Mouse (Mus musculus) small intestine, adult 2 months (tissue): Measurements from ENCODE around the gene Cecr2. TPM values are rescaled to one million over a fixed set of nuclear protein-coding genes. Genes with fewer than 3 reads are reported as not detected.

ENCODE experiments used
- H3K27ac ChIP-seq: fragments of 200-500 bp; 2 replicates; pipeline ENCODE4 v1.5.1; 2012; ENCODE audit warnings: low read depth, low read length, control low read depth, inconsistent platforms; ENCODE audit not compliant: insufficient read depth
- H3K27me3 ChIP-seq: fragments of 200-500 bp; 2 replicates; pipeline ENCODE4 v1.6.1; 2012; ENCODE audit warnings: mild to moderate bottlenecking, moderate library complexity, low read length, inconsistent platforms; ENCODE audit not compliant: control insufficient read depth, insufficient read depth
- H3K36me3 ChIP-seq: fragments of 200-500 bp; 2 replicates; pipeline ENCODE4 v1.6.1; 2012; ENCODE audit warnings: mild to moderate bottlenecking, low read length, control low read depth, inconsistent platforms; ENCODE audit not compliant: control insufficient read depth, insufficient read depth
- H3K4me1 ChIP-seq: fragments of 200-500 bp; 2 replicates; pipeline ENCODE4 v1.6.1; 2012; ENCODE audit warnings: low read length, inconsistent platforms, mixed read lengths; ENCODE audit not compliant: control insufficient read depth, insufficient read depth, insufficient read length
- H3K4me3 ChIP-seq: fragments of 200-500 bp; 2 replicates; pipeline ENCODE4 v1.5.1; 2012; ENCODE audit warnings: low read depth, mild to moderate bottlenecking, control low read depth, inconsistent platforms, low read length, moderate library complexity
- CTCF ChIP-seq: fragments of 200-500 bp; IDR thresholded peaks from 2 replicates; pipeline ENCODE4 v1.5.1; 2012; ENCODE audit warnings: low read depth, mild to moderate bottlenecking, control low read depth, inconsistent platforms, low read length, moderate library complexity, mixed read lengths; ENCODE audit not compliant: insufficient replicate concordance, insufficient read length; ENCODE audit errors: extremely low read depth
- POLR2A ChIP-seq: fragments of 200-500 bp; IDR thresholded peaks from 2 replicates; pipeline ENCODE4 v1.6.1; 2012; ENCODE audit warnings: low read depth, mild to moderate bottlenecking, control low read depth, inconsistent platforms, low read length, moderate library complexity
- WGBS: fragments of 180-500 bp; shearing (Covaris S2); methylation state at CpG from one replicate; pipeline ENCODE4 v1.1.7; 2018; 5-methylcytosine and 5-hydroxymethylcytosine counted together
- polyA plus RNA-seq: library from polyadenylated mRNA; depleted of rRNA; stranded (reverse); fragments of >200 nt; gene quantifications from 2 replicates; pipeline ENCODE4 v1.2.3, GENCODE M21; 2012

The Cecr2 gene
- polyA plus RNA-seq, 1 experiment, result 0.46 TPM

GRCm38 (mm10) chr6:120714806-120715205, 48.6 kb downstream of the Cecr2 start:
- Histone ChIP-seq H3K27me3 (no peaks in the 10 kb centered on the region), H3K4me3 (no peak overlapping the region), H3K27ac (no peak overlapping the region), H3K4me1 (no peaks in the 10 kb centered on the region), H3K36me3 (no peaks in the 10 kb centered on the region)
- 83% methylated on average over 3 of the region's 3 CpGs for WGBS
- TF ChIP-seq POLR2A, result no peak
- no peak for TF ChIP-seq CTCF

- 55% methylated on average over 5 of the region's 5 CpGs for WGBS
- no peak overlapping the region for H3K27ac ChIP-seq
- TF ChIP-seq CTCF (no peak), POLR2A (no peak)
Measured at GRCm38 (mm10) chr6:120715227-120715626, 49.1 kb downstream of the Cecr2 start.

DNA sequence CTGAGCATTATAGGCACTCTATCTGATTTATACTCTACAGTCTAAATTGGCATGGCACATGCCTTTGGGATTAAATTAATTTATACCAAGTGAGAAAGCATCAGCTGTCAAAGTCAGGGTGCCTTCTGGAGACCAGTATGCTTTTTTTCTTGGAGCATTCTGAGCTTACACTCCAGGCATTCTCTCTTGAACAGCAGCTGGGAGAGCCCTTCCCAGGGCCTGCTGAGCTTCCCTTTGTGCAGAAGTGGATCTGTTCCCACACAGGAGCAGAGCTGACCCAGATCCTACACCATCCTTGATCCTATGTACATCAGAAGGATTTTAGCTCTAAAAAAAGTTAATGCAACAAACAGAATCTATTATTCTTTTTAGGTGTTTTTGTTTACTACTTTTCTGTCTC, 49.7 kb downstream of the Cecr2 start:
- Histone ChIP-seq H3K27ac (no peak overlapping the region), H3K4me1 (no peaks in the 10 kb centered on the region), H3K36me3 (no peaks in the 10 kb centered on the region), H3K4me3 (no peak overlapping the region), H3K27me3 (no peaks in the 10 kb centered on the region)
- TF ChIP-seq CTCF, result no peak
- no peak for TF ChIP-seq POLR2A

More at GRCm38 (mm10) chr6:120715227-120715626, 49.1 kb downstream of the Cecr2 start:
- no peaks in the 10 kb centered on the region for H3K36me3 ChIP-seq
- H3K4me1 ChIP-seq, result no peaks in the 10 kb centered on the region
- no peak overlapping the region for H3K4me3 ChIP-seq
- H3K27me3 ChIP-seq, result no peaks in the 10 kb centered on the region

GRCm38 (mm10) chr6:120716531-120716984, 50.4 kb downstream of the Cecr2 start:
- Histone ChIP-seq H3K36me3 (no peaks in the 10 kb centered on the region), H3K4me3 (no peak overlapping the region), H3K27me3 (no peaks in the 10 kb centered on the region), H3K4me1 (no peaks in the 10 kb centered on the region), H3K27ac (no peak overlapping the region)
- TF ChIP-seq POLR2A, result no peak
- TF ChIP-seq CTCF, result no peak
- 33% methylated on average over 4 of the region's 4 CpGs for WGBS

- TF ChIP-seq CTCF, result no peak
- TF ChIP-seq POLR2A, result no peak
- Histone ChIP-seq H3K4me3 (no peak overlapping the region), H3K27ac (no peak overlapping the region), H3K36me3 (no peaks in the 10 kb centered on the region), H3K4me1 (no peaks in the 10 kb centered on the region), H3K27me3 (no peaks in the 10 kb centered on the region)
- WGBS, result 27% methylated on average over 2 of the region's 2 CpGs
Measured at GRCm38 (mm10) chr6:120725986-120726385, 59.8 kb downstream of the Cecr2 start.

DNA sequence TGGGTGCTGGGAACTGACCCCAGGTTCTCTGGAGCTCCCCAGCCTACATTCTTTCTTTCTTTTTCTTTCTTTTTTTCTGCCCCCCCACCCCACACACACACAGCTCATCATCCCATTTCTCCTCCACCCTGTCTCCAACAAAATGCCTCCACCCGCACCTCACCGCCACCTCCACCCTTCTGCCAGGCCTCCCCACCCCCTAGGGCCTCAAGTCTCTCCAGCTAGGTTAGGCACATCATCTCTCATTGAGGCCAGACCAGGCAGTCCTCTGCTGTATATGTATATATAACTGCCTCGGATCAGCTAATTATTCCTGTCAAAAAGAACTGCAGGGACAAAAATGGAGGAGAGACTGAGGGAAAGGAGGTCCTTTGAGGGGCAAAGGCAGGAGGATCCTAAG, 69.8 kb downstream of the Cecr2 start:
- 87% methylated on average over 3 of the region's 3 CpGs for WGBS
- H3K4me1 ChIP-seq, result no peaks in the 10 kb centered on the region
- H3K4me3 ChIP-seq, result no peak overlapping the region
- H3K27me3 ChIP-seq, result no peaks in the 10 kb centered on the region
- H3K27ac ChIP-seq, result no peak overlapping the region
- TF ChIP-seq CTCF, result no peak
- TF ChIP-seq POLR2A, result no peak
- H3K36me3 ChIP-seq, result no peaks in the 10 kb centered on the region

- Histone ChIP-seq H3K36me3 (no peaks in the 10 kb centered on the region), H3K4me3 (no peak overlapping the region), H3K27me3 (no peaks in the 10 kb centered on the region), H3K27ac (no peak overlapping the region), H3K4me1 (no peaks in the 10 kb centered on the region)
- 40% methylated on average over 3 of the region's 3 CpGs for WGBS
- TF ChIP-seq CTCF (no peak), POLR2A (no peak)
Measured at GRCm38 (mm10) chr6:120736566-120736965, 70.4 kb downstream of the Cecr2 start.

DNA sequence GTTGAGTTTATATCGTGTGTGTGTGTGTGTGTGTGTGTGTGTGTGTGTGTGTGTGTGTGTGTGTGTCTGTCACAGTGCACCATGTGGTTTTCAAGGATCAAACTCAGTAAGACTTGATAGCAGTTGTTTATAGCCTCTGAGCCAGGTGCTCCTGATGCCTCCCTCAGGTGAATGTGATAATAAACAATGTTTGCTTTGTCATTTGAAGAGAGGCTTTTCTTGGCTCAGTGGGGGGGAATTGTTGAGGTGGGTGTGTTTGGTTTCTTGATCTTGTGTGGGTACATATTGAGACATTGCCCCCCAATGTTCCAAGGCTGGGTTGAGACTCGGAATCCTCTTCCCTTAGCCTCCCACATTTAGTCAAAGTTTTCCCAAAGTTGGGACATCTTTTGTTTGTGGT, 77.0 kb downstream of the Cecr2 start:
- Histone ChIP-seq H3K4me1 (no peaks in the 10 kb centered on the region), H3K4me3 (no peak overlapping the region), H3K36me3 (no peaks in the 10 kb centered on the region), H3K27ac (no peak overlapping the region), H3K27me3 (no peaks in the 10 kb centered on the region)
- WGBS, result 20% methylated on average over 2 of the region's 2 CpGs
- TF ChIP-seq CTCF (no peak), POLR2A (no peak)
